Mouse (Mus musculus): Measurements from ENCODE around the gene Slmap. TPM values are rescaled to one million over a fixed set of nuclear protein-coding genes. Genes with fewer than 3 reads are reported as not detected.

The Slmap gene
- total RNA-seq, 2 experiments from 2014 or later, result 71.2 to 76.8 TPM

- ATAC-seq (ENCODE audit: poor library complexity, severe bottlenecking), result no peak
Measured at GRCm38 (mm10) chr14:26486416-26487198, 48.1 kb downstream of the Slmap start.

- ATAC-seq (ENCODE audit: poor library complexity, severe bottlenecking), result no peak
Measured at GRCm38 (mm10) chr14:26481457-26481856, 53.3 kb downstream of the Slmap start.

- ATAC-seq (ENCODE audit: poor library complexity, severe bottlenecking), result no peak
Measured at GRCm38 (mm10) chr14:26477738-26478137, 57.0 kb downstream of the Slmap start.

- no peak for ATAC-seq (ENCODE audit: poor library complexity, severe bottlenecking)
Measured at GRCm38 (mm10) chr14:26476391-26476790, 58.3 kb downstream of the Slmap start.

GRCm38 (mm10) chr14:26467974-26468373 lies 66.8 kb downstream of the Slmap start:
- no peak for ATAC-seq (ENCODE audit: poor library complexity, severe bottlenecking)

GRCm38 (mm10) chr14:26466544-26467125 lies 68.1 kb downstream of the Slmap start:
- ATAC-seq (ENCODE audit: poor library complexity, severe bottlenecking), result no peak

GRCm38 (mm10) chr14:26465898-26466297 lies 68.8 kb downstream of the Slmap start:
- ATAC-seq (ENCODE audit: poor library complexity, severe bottlenecking), result peak; percentile 43; the same call in 1 of the 2 replicates

- no peak for ATAC-seq (ENCODE audit: poor library complexity, severe bottlenecking)
Measured at GRCm38 (mm10) chr14:26459516-26459915, 75.2 kb downstream of the Slmap start.

GRCm38 (mm10) chr14:26454851-26455250 lies 79.9 kb downstream of the Slmap start:
- peak; percentile 89 for ATAC-seq (ENCODE audit: poor library complexity, severe bottlenecking)

- no peak for ATAC-seq (ENCODE audit: poor library complexity, severe bottlenecking)
Measured at GRCm38 (mm10) chr14:26450036-26450800, 84.5 kb downstream of the Slmap start.

- ATAC-seq (ENCODE audit: poor library complexity, severe bottlenecking), result no peak
Measured at GRCm38 (mm10) chr14:26448581-26448980, 86.2 kb downstream of the Slmap start.

GRCm38 (mm10) chr14:26447223-26447622 lies 87.5 kb downstream of the Slmap start:
- ATAC-seq (ENCODE audit: poor library complexity, severe bottlenecking), result no peak

GRCm38 (mm10) chr14:26446538-26446937 lies 88.2 kb downstream of the Slmap start:
- ATAC-seq (ENCODE audit: poor library complexity, severe bottlenecking), result no peak

- no peak for ATAC-seq (ENCODE audit: poor library complexity, severe bottlenecking)
Measured at GRCm38 (mm10) chr14:26442534-26442933, 92.2 kb downstream of the Slmap start.

- no peak for ATAC-seq (ENCODE audit: poor library complexity, severe bottlenecking)
Measured at GRCm38 (mm10) chr14:26441041-26441812, 93.5 kb downstream of the Slmap start.

- ATAC-seq (ENCODE audit: poor library complexity, severe bottlenecking), result no peak
Measured at GRCm38 (mm10) chr14:26439996-26440395, 94.7 kb downstream of the Slmap start.

GRCm38 (mm10) chr14:26437771-26438170 lies 97.0 kb downstream of the Slmap start:
- ATAC-seq (ENCODE audit: poor library complexity, severe bottlenecking), result no peak

- ATAC-seq (ENCODE audit: poor library complexity, severe bottlenecking), result no peak
Measured at GRCm38 (mm10) chr14:26436304-26436703, 98.4 kb downstream of the Slmap start.

GRCm38 (mm10) chr14:26432320-26432719 lies 102.4 kb downstream of the Slmap start:
- ATAC-seq (ENCODE audit: poor library complexity, severe bottlenecking), result no peak

GRCm38 (mm10) chr14:26431919-26432318 lies 102.8 kb downstream of the Slmap start:
- ATAC-seq (ENCODE audit: poor library complexity, severe bottlenecking), result no peak

GRCm38 (mm10) chr14:26420231-26420630 lies 114.5 kb downstream of the Slmap start:
- ATAC-seq (ENCODE audit: poor library complexity, severe bottlenecking), result no peak
